Mouse (Mus musculus) right cerebral cortex, postnatal 25 days (tissue): ENCODE results near the gene Prkcd.

Experiments used
- DNase-seq: peaks from one replicate; pipeline ENCODE4 v3.0.0; 2022

The Prkcd gene

DNA sequence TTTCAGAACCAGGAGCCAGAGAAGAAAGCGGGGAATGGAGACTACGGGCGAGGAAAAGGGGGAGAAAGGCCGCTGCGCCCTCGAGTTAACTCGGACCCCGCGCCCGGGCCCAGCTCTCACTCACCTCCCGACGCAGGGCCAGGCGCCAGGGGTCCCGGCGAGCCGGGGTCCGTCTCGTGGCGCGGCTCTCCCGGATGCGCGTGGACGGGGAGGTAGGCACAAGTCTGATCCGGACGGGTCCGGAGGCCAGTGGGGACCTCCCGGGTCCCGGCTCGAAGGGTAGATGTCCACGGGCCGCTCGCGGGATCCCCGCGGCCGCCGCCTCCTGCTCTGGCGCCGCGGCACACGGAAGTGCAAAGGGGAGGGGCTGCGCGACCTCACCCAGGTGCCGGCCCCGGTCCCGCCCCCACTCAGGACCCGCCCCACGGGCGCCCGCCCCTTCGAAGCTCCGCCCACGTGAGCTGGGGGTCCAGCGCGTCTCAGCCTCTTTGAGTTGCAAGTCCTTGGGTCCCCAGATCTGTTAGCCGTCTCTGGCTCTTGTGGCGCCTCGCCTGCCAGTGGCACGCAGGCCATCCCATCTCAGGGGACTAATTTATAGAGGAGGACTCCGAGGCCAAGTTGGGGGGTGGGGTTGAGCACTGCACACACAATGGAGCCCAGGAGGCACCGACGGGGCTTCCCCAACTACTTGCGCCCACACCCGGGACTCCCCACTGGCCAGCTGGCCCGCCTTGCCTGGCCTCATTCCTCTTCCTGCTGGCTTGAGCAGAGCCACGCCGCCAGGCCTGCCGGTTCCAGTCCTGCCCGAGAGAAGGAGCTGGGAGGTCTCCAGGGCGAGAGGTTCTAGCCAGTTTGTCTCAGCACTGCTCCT, at the start of gene Prkcd:
Gene Prkcd (minus strand): TSS at position 355 of the 871 bp plus-strand sequence.
- peak; percentile 54 for DNase-seq

DNA sequence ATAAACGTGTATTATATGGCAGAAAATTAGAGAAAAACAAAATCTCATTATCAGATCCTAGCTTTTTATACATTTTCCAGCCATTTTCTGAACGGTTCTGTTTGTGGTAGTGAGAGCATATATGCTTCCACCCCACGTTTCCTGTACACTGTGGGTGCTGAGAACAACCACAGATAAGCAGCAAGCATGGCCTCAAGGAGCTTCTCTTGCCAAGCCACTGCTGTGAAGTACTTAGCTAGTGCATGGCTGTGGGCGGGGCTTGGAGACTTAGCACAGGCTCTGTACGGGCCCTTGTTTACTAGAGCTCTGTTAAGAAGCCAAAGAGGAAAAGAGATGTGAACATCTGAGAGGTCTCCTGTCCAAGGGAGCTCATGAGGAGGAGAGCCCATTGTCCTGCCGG, 48.9 kb upstream of the Prkcd start:
- no peak for DNase-seq

- peak; percentile 84 for DNase-seq
Observed at GRCm38 (mm10) chr14:30671986-30672312, 45.9 kb upstream of the Prkcd start.

DNA sequence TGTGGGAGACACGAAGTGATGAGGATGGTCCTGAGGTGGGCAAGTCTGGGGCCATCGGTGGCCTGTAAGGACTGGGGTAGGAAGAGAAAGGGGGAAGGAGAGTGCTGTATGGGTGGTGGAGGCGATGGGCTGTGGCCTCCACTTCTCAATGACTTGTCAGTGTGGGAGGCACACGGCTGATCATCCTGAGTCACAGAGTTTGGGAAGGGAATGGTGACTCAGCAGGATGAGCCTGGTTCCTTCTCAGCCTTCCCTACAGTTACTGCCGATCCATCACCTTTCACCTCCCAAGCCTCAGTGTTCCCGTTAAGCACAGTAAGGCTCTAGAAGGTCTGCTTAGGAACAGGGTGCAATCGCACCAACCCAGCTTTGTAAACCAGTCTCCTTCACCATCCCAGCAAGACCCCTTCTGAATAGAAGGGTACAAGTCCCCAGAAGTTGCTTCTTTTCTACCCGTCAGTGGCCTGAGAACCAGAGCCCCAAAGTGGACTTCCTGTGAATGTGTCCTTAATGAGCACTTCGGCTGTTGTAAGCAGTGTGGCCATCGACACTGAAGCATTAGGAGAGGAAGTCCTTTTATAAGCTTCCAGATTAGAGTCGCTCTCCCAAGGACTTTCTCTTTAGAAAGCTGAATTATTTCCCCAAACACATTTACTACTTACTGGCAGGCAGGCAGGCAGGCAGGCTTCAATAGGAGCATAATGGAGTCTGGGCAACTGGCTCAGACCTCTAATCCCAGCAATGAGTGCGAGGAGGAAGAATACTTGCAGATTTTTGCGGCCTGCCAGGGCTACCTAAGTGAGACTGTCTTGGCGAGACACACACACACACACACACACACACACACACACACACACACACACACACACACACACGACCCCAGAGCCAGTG, 45.3 kb upstream of the Prkcd start:
- DNase-seq: peak; percentile 42

DNA sequence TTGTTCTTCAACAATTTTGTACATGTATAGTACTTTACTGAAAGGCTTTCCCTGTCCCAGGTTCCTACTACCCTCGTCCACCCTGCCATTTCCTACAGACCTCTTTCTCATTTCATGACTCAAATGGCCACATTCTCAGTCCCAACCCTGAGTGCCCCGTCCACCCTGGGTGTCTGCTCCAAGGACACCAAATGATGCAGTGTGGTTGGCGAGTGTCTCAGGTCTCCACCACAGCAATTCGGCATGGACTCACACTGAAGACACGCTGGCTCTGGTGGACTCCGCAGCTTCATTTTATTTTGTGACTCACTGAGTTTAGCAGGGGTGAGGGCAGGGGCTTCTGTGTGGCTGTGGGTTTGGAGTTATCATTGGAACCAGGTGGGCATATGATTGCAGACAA, 44.2 kb upstream of the Prkcd start:
- DNase-seq: no peak

DNA sequence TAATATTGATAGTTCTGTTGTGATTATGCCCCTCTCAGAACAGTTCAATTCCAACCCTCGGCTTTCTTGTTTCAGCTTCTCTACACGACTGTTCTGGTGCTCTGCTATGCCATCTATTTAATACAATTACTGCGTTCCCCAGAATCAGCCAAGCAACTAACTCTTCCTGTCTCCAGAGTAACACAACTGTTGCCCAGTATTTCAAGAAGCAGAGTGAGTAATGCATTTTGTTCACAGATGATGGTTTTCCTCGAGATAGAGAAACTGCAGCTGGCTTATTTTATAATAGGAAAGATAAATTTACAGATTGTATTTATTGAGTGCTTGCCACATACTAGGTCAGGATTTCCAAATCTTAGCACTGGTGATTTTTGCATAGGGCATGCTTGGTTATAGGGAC, 40.6 kb upstream of the Prkcd start:
- no peak for DNase-seq

DNA sequence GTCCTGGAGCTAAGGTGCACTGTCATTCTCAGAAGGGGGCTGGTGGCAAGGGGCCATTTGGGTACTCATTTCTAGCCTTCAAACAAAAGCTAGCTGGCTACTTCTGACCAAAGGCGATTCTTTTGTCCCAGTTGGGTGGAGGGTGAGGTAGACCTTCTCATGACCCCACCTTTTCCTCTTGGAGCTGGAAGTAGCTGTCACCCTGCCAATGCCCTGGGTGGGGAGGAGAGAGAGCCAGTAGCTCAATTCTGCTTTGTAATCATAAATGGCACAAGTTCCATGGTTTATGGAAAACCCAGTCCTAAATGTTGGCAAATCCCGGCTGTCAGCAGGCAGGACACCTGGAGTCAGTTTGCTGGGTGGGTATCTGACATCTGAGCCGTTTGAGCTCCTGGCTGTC, 40.1 kb upstream of the Prkcd start:
- DNase-seq: no peak

DNA sequence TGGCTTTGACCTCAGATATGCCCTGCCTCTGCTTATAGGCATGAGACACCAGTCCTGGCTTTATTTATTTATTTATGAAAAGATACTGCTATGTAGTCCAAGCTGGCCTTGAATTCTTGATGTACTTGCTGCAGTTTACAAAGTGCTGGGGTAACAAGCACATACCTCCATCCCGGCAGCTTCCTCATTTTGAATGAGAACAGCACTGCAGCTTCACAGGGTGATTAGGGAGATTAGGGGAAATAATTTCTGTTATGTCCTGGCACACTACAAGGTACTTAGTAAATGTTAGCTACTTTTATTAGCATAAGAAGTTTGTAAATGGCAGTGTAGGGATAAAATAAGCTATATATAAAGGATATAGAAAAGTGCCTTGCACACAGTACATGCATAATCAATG, 29.5 kb upstream of the Prkcd start:
- DNase-seq: no peak

DNA sequence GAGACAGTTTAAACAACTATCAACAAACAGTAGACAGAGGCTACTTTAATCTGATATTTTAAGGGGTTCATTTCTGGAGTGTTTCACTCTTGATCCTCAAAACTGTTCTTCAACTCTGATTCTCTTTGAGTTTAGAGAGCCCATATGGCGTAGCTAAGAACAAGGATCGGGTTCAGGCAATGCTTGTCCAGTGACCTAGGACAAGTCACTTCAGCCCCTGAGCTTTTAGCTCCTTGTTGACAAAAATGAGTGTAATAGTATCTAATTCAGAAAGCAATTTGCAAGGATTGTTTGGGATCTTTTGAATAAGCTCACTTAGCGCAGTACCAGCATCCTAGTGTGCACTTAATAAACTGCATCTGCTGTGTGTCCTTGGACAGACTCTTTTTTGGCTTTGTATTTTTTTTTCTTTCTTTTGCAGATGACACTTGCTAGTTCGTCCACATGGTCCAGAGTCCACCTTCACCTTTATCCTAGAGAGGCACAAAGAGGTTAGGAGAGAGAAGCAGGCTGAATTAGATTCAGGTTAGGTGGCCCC, 28.8 kb upstream of the Prkcd start:
- DNase-seq: no peak

DNA sequence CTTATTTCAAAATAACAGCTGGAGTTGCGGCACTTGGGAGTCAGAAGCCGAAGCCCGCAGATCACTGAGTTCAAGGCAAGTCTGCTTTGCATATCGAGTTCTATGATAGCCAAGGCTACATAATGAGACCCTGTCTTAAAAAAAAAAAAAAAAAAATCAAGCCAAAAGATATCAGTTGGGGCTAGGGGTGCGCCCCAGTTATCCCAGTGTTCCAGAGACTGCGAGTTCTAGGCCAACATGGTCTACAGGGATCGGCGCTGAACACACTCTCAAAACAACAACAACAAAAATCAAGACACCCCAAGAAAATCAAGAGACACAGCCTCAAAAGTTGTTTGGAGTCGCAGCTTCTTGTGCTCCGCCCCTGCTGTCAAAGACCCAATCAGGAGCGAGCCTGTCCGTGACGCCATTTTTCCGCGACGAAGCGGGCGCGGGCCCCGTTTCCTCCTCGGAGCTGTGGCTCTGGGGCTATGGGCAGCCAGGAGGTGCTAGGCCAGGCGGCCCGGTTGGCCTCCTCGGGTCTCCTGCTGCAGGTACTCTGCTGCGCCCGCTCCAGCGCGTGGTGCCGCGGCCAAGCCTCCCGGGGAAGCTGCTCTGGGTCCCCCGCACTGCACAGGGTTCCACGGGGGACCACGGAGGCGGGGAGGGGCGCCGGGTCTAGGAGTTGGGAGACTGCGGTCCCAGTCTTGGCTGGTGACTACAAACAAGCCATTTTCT, 28.1 kb upstream of the Prkcd start, which contains the start of gene Rft1:
Gene Rft1 (plus strand): TSS at position 418 of the 717 bp plus-strand sequence.
- DNase-seq: peak; percentile 97

- DNase-seq: no peak
Observed at GRCm38 (mm10) chr14:30650969-30651368, 25.0 kb upstream of the Prkcd start.

DNA sequence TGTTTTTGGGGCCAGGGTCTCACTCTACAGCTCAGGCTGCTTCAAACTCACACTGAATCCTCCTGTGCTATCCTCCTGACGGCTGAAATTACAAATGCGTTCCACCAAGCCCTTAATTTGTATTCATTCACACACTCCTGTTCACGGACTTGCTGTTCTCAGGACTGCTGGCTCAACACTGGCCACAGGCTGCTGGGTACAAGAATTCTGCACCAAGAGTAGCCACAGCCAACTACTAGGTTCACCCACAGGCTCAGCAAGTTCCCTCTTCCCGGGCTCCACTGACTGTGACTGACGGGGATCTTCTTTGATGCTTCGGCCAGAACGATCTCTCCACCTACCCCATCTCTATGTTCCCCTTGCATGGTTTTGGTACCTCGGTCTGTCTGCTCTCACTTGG, 23.7 kb upstream of the Prkcd start:
- DNase-seq: no peak

DNA sequence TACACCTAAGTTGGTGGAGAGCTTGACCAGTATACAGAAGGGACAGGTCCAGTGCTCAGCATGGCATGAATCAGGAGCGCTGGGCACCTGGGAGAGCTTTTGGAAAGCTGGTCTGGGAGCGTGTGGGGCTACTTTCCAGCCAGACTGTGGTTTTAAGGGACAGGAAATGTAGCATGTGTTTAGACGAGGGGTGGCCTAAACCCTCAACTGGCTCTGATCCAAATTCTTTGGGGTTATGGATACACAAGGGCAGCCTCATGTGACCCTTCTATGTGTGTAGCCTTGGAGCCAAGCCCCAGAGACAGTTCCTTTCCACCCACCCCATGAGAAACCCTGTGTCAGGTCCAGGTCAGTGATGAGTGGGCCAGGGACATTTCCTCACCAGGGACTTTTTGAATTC, 22.5 kb upstream of the Prkcd start:
- no peak for DNase-seq

DNA sequence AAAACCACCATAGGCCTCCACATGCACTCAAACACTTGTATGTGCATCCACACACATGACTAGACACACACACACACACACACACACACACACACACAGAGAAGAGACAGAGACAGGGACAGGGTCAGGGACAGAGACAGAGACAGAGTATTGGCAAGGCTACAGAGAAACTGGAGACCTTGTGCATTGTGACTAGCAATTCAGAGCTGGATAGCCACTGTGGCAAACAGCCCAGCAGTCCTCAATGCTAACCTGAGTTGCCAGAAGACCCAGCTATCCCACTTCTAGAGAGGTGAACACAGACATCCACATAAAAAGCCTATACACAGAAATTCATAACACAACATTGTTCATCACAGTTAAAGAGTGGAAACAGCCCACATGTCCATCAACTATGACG, 20.5 kb upstream of the Prkcd start:
- DNase-seq: no peak

GRCm38 (mm10) chr14:30645066-30645465, 19.1 kb upstream of the Prkcd start:
- DNase-seq: no peak

DNA sequence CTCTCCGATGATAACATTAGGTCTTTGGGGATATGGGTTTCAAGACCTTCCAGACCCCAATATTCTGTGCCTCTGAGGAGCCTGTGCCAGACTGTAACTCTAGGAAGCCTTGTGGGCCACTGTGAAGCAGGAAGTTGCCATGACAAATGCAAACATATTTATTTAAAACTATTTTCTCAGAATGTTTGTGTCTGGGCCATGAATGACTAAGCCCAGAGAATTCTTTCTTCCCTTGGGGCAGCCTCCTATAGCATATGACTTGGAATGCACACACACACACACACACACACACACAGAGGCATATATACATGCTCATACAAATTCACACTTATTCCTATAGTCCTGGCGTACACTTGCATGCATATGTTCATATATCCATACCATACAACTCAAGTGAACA, 18.0 kb upstream of the Prkcd start:
- no peak for DNase-seq

DNA sequence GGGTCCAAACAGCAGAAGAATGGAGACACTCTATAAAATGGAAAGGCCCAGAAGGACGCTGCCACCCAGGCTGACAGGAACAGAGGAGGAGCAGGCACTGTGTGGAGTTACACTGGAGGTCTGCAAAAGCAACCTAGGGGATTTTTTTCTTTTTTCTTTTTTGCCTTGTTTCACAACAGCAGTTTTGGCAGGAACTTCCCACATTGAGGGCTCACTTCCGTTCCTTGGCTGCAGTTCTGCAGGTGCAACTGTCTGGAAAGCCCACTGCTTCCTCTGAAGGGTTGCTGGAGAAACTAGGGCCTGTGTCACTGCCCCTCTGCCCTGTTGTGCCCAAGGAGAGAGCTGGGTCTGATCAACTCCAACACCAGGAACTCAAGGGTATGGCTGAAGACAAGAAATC, 15.7 kb upstream of the Prkcd start:
- DNase-seq: no peak

DNA sequence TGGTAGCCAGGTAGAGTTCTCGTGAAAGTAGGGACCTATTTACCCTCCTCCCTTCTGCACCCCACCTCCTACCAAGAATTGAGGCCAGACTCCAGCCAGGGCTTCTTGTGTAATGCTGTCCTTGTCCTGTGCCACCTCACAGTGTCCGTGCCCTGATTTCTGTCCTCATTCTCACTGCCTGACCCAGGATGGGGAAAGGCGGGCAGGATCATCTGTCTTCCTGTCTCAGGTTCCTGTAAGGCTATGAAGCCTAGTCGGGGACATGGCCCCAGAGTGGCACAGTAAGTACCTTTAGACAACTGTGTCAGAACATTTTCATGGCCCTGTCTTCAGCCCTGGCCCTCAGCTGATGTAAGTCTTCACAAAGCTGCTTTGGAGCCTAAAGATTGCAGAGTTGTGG, 12.7 kb upstream of the Prkcd start:
- DNase-seq: no peak

DNA sequence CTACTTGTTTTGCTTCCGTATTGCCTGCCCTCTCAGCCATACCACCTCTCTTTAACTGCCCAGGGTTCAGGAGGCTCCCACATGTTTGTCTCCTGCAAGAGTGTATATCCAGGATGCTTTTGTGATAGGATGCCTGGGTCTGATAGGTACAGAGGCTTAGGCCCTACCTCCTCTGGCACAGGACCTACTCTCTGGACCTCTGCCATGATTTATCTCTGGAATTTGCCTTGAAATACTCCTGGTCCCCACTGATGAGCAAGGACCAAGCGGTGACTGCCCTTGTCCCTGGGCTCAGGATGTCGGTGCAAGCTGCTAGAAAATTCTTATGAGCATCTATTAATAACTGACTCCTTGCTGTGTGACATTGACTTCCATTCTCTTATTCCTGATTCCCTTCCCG, 12.0 kb upstream of the Prkcd start:
- no peak for DNase-seq

DNA sequence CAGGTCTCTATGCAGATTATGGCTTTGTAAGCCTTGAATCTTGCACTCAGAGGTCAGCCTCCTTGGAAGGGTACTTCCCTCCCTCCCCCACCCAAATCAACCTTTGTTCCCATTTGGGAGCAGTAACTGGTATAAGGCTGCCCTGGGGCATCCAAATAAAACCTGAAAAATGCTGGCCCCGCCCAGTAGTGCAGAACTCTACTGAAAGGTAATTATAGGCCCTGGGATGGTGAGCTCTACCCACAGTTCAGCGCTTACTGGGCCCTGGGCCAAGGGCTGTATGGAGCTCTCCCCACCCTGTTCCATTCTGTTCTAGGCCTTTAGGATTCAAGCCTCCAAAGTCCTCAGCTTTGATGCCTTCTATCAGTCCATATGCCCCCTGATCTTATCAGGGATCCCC, 11.1 kb upstream of the Prkcd start:
- no peak for DNase-seq

GRCm38 (mm10) chr14:30636499-30636898, 10.5 kb upstream of the Prkcd start:
- no peak for DNase-seq

DNA sequence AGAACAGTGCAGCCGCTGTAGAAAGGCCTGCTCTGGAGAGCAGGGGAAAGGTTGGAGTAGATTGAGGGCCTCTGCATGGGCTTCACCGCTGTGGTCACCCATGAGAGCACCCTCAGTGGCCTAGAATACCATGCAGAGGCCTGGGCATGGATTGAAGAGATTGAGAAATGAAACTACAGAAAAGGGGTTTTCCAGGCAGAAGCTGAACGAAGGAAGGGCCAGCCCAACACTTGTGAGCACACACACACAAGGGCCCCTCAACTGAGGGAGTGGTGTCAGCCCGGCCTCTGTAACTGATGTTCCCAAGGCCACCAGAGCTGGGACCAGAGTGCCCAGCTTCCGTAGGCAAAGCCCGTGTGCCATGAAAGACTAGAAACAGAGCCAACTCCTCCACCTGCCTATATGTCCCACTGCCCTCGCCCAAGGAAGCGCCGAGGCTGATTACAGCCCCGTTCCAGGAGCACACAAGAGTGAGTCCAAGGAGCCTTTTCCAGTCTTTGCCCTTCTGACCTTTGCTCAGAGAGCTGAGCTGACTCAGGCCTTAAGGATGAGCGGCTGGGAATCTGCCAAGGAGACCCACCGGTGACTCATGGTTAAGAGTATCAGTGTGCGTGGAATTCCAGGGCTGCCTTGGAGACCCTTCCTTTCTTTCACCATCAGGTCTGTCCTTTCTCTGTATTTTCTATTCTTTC, 9.4 kb upstream of the Prkcd start:
- no peak for DNase-seq

- DNase-seq: no peak
Observed at GRCm38 (mm10) chr14:30634418-30634817, 8.4 kb upstream of the Prkcd start.
